Mouse (Mus musculus): ENCODE results near the gene Mrpl9.

Gene Mrpl9

GRCm38 (mm10) chr3:94465632-94466430 lies 22.7 kb downstream of the Mrpl9 start:
- DNase-seq: no peak

GRCm38 (mm10) chr3:94468931-94469330 lies 25.8 kb downstream of the Mrpl9 start:
- no peak for DNase-seq

GRCm38 (mm10) chr3:94472447-94473114 lies 29.5 kb downstream of the Mrpl9 start:
- DNase-seq: no peak

GRCm38 (mm10) chr3:94473115-94473505 lies 30.0 kb downstream of the Mrpl9 start:
- DNase-seq: no peak

GRCm38 (mm10) chr3:94473567-94474232 lies 30.6 kb downstream of the Mrpl9 start:
- no peak for DNase-seq

GRCm38 (mm10) chr3:94476301-94477035 lies 33.4 kb downstream of the Mrpl9 start:
- DNase-seq: no peak

GRCm38 (mm10) chr3:94477444-94477843 lies 34.3 kb downstream of the Mrpl9 start:
- no peak for DNase-seq

GRCm38 (mm10) chr3:94477981-94478422 lies 34.9 kb downstream of the Mrpl9 start, which contains the start of gene Celf3:
Celf3 (plus strand) TSS chr3:94478295.
- no peak for DNase-seq

DNA sequence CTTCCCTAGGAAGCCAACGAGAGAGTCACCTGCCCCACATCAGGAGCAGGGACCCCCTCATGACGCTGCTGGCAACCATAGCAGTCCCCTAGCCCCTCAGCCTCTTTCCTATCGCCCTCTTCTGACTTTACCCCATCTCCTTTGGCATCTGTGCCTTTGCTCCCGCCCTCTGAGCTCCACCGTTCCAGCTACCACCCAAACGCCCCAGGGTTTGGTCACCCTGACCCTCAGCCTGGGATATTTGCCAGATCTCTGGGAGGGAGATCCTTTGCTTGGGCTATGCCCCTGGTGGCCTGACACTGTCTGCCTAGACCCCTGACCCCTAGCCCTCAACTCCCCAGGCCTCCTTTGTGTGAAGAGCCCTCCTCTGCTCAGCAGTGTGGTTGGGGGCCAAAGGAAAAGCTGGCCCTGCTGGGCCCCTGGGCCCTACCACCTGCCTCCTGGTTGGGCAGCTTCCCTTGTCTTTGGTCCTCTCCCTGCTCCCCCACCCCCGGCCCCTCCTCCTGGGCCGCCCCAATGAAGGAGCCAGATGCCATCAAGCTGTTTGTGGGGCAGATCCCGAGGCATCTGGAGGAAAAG lies 35.6 kb downstream of the Mrpl9 start:
- DNase-seq: no peak

GRCm38 (mm10) chr3:94479564-94479963 lies 36.4 kb downstream of the Mrpl9 start:
- no peak for DNase-seq

DNA sequence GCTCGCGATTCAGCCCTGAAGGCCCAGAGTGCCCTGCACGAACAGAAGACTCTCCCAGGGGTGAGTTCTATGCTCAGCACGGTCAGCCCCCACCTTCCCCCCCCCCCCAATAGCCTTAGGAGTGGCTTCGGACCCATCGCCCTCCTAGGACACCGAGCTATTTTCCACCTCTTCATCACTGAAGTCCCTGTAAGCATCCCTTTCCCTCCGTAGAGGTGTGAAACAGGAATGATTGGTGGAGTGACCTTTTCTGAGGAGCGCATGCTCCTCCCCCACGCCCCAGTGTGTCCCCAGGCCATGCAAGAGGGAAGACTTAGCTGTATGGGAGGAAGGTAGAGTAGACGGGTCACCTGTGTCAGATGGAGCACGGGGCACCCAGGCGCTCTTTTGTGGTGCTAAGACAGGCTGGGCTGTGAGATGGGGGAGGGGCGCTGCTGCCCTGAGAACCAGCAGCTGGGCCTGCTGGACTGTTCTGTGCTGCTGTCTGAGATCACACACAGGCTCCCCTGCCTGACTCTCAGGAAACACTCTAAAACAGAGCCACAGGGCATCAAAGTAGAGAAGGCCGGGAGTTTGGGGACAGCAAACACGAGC lies 37.3 kb downstream of the Mrpl9 start, which contains the start of gene Riiad1:
TSS of gene Riiad1 (minus strand) at position 51 of the 594 bp plus-strand sequence.
- DNase-seq: no peak

GRCm38 (mm10) chr3:94481429-94481828 lies 38.3 kb downstream of the Mrpl9 start:
- DNase-seq: no peak

GRCm38 (mm10) chr3:94482764-94483385 lies 39.8 kb downstream of the Mrpl9 start:
- no peak for DNase-seq

DNA sequence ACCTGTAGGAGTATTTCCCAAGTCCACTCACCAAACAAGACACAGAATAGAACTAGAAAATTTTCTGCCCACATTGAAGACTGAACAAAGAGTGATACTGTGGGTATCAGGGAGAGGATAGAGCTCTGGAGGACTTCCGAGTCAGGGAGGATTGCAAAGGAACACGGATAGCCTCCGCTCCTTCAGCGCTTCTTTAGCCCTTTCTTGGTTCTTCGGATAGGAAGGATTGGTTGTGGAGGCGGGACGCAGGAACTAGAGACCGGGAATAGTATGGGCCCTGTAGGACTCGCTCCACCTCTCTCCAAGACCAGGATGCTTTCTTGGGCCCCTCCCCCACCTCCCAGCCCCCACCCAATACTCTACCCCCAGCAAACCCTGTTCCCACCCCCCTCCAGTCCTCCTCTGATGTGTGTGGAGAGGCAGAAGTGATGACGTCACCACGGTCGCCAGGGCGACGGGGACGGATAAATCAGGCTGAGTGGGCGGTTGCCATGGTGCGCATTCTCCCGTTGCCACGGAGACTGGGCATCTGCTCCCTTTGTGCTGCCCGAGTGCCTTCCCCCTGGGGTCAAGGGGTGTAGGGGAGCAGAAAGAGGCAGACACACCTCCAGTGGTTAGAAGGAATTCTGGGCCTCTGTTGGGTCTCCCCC lies 40.8 kb downstream of the Mrpl9 start:
- DNase-seq: peak; percentile 20

DNA sequence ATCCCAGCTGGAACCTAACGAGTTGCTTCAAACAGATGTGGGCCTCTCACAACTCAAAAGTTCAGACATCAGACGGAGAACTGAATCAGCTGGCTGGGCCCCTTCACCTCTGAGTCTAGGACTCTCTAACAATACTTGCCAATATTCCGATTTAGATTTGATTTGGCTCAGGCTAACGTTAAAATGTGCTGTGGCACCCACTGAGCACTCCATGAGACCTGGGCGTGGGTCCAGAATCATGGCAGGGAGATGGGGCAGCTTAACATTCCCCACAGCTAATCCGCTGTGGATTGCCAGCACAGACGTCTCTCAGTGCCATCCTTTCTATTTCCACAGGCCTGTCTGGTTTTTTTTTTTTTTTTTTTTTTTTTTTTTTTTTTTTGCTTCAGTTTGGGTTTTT lies 42.8 kb downstream of the Mrpl9 start:
- no peak for DNase-seq

- DNase-seq: no peak
Measured at GRCm38 (mm10) chr3:94487581-94487980, 44.5 kb downstream of the Mrpl9 start.

- DNase-seq: no peak
Measured at GRCm38 (mm10) chr3:94497162-94497561, 54.0 kb downstream of the Mrpl9 start.
